Mouse (Mus musculus) cortical plate, adult 2 months (tissue): ENCODE results near the gene Narfl. TPM values are rescaled to one million over a fixed set of nuclear protein-coding genes. Genes with fewer than 3 reads are reported as not detected.

ENCODE experiments used
- H3K27ac ChIP-seq: fragments of 200-500 bp; 2 replicates; pipeline ENCODE4 v1.5.1; 2012; ENCODE audit warnings: low read length, control low read depth, inconsistent platforms; ENCODE audit not compliant: insufficient read depth
- H3K4me1 ChIP-seq: fragments of 200-500 bp; 2 replicates; pipeline ENCODE4 v1.6.1; 2011; ENCODE audit warnings: low read length; ENCODE audit not compliant: control insufficient read depth, insufficient read depth
- H3K4me3 ChIP-seq: fragments of 200-500 bp; 2 replicates; pipeline ENCODE4 v1.5.1; 2011; ENCODE audit warnings: mild to moderate bottlenecking, low read length, control low read depth; ENCODE audit not compliant: insufficient read depth
- CTCF ChIP-seq: fragments of 200-500 bp; IDR thresholded peaks from 2 replicates; pipeline ENCODE4 v1.5.1; 2011; ENCODE audit warnings: mild to moderate bottlenecking, control low read depth, low read length; ENCODE audit not compliant: insufficient read depth; ENCODE audit errors: extremely low read depth
- POLR2A ChIP-seq: fragments of 200-500 bp; IDR thresholded peaks from 2 replicates; pipeline ENCODE4 v1.6.1; 2011; ENCODE audit warnings: mild to moderate bottlenecking, low read length, control low read depth; ENCODE audit not compliant: insufficient read depth; ENCODE audit errors: extremely low read depth
- polyA plus RNA-seq: library from polyadenylated mRNA; depleted of rRNA; stranded (reverse); fragments of >200 nt; gene quantifications from 2 replicates; pipeline ENCODE4 v1.2.3, GENCODE M21; 2012

Narfl gene
- polyA plus RNA-seq, 1 experiment: 39.4 TPM

- peaks cover 14% of the 10 kb centered on the region; the same call in 1 of the 2 replicates for H3K4me1 ChIP-seq
- H3K4me3 ChIP-seq: peak overlapping the region; percentile 99
- TF ChIP-seq CTCF: no peak
- no peak for TF ChIP-seq POLR2A
- H3K27ac ChIP-seq: peak overlapping the region; percentile 99
Observed at GRCm38 (mm10) chr17:25809606-25810340, 36.2 kb downstream of the Narfl start.

- Histone ChIP-seq H3K27ac (peak overlapping the region; percentile 30; the same call in 1 of the 2 replicates), H3K4me3 (peak overlapping the region; percentile 99)
Observed at GRCm38 (mm10) chr17:25810890-25811289, 37.3 kb downstream of the Narfl start.

GRCm38 (mm10) chr17:25813471-25813870, 39.9 kb downstream of the Narfl start:
- peak; percentile 32 for TF ChIP-seq CTCF
- peak; percentile 56; the same call in 1 of the 2 replicates for TF ChIP-seq POLR2A
- peak overlapping the region; percentile 83 for H3K27ac ChIP-seq
- H3K4me3 ChIP-seq: peak overlapping the region; percentile 17
- peaks cover 18% of the 10 kb centered on the region for H3K4me1 ChIP-seq

More at GRCm38 (mm10) chr17:25810890-25811289, 37.3 kb downstream of the Narfl start:
- H3K4me1 ChIP-seq: peaks cover 17% of the 10 kb centered on the region
- no peak for TF ChIP-seq POLR2A
- no peak for TF ChIP-seq CTCF

DNA sequence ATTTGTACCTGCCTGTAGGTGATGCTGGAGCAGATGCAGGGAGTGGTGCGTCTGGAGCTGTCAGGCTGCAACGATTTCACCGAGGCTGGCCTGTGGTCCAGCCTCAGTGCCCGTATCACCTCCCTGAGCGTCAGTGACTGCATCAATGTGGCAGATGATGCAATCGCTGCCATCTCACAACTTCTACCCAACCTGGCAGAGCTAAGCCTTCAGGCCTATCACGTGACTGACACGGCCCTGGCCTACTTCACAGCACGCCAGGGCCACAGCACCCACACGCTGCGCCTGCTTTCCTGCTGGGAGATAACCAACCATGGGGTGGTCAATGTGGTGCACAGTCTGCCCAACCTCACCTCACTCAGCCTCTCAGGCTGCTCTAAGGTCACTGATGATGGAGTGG, 44.1 kb downstream of the Narfl start:
- no peak for TF ChIP-seq CTCF
- TF ChIP-seq POLR2A: no peak
- H3K4me1 ChIP-seq: peaks cover 15% of the 10 kb centered on the region
- no peak overlapping the region for H3K4me3 ChIP-seq
- no peak overlapping the region for H3K27ac ChIP-seq

DNA sequence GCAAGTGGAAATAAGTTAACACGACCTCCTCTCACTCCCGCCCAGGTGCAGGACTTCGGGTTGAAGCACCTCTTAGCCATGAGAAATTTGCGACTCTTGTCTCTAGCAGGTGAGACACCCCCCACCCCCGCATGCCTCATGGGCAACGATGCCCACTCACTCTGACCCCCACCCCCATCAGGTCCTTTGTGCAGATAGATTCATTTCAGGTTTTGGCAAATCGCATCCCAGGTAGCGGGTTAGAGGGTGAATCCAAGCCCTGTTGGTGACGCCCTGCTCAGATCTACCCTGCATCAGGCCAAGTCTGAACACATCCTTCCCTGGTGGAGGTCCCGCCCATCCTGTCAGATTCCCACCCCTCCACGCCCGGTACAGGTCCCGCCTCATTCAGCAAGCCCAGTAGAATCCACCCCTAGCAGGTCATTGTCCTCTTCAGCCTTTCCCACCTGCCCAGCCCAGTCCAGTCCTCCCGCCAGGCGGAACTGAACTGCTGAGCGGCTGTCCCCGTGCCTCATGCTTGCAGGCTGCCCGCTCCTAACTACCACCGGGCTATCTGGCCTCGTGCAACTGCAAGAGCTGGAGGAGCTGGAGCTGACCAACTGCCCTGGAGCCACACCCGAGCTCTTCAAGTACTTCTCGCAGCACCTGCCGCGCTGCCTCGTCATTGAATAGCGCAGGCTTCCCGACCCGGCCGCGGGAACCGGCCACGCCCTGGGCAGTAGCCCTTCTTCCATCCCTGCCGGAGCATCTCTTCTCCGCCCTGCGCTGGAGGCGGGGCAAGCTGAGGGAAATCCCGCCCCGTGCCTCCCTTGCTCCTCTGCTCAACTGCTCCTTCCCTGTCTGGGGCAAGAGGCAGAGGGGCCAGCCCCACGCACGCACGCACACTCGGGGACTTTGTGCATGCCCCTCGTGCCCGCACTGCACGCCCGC, 45.5 kb downstream of the Narfl start:
- TF ChIP-seq CTCF: no peak
- H3K4me3 ChIP-seq: no peak overlapping the region
- H3K4me1 ChIP-seq: peaks cover 15% of the 10 kb centered on the region
- no peak overlapping the region for H3K27ac ChIP-seq

GRCm38 (mm10) chr17:25823452-25823851, 49.9 kb downstream of the Narfl start, which contains the start of gene Wdr24:
Wdr24 (plus strand) TSS chr17:25823627.
- Histone ChIP-seq H3K27ac (no peak within 1 kb of the TSS), H3K4me3 (peak within 1 kb of the TSS; percentile 65), H3K4me1 (peaks cover 7% of the 10 kb centered on the region)
- no peak for TF ChIP-seq CTCF
- peak; percentile 61; the same call in 1 of the 2 replicates for TF ChIP-seq POLR2A

DNA sequence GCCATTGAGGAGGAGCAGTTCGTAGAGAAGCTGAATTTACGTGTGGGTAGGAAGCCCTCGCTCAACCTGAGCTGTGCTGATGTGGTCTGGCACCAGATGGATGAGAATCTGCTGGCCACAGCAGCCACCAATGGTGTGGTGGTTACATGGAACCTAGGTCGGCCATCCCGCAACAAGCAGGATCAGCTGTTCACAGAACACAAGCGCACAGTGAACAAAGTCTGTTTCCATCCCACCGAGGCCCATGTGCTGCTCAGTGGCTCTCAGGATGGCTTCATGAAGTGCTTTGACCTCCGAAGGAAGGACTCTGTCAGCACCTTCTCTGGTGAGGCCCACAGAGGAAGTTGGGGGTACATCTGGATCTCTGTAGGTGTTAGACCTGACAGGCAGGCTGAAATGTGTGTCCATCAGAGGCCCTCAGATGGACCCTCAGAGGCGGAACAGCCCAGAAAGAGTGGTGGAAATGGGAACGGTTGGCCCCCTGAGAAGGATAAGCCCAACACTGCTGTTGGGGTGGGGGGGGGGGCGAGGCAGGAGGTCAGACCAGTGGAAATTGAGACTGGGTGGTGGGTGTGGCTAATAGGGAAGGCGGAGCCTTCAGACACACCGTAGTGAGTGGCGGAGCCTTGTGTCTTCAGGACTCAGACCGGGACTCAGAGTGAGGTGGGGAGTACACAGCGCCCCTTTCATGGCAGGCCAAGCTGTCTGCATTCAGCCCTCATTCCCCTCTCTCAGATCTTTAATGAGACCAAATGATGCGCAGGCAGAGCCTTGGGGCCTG, 51.0 kb downstream of the Narfl start:
- TF ChIP-seq CTCF (no peak), POLR2A (no peak)
- Histone ChIP-seq H3K4me1 (peaks cover 7% of the 10 kb centered on the region), H3K27ac (no peak overlapping the region), H3K4me3 (peak overlapping the region; percentile 65)

DNA sequence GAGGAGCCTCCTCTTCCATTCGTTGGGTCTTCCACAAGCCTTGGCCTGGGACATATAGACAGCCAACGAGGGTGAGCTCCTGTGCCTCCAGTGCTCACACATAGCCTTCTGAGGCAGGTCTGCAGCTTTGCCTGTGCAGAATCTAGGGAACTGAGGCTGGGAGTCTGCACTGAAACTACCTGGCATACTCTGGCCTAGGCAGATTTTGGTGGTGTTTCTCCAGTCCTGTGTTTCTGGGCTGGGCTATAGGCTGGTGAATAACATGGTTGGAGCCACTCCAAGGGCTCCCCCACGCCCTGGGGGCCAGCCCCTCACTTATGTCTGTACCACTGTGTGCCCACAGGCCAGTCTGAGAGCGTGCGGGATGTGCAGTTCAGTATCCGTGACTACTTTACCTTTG, 51.7 kb downstream of the Narfl start:
- H3K4me3 ChIP-seq: no peak overlapping the region
- H3K27ac ChIP-seq: no peak overlapping the region
- no peak for TF ChIP-seq CTCF
- TF ChIP-seq POLR2A: no peak
- peaks cover 7% of the 10 kb centered on the region for H3K4me1 ChIP-seq
